Mouse (Mus musculus) layer of hippocampus, adult 9-11 months (tissue): ENCODE data around the gene C1ql4.

Experiments used
- DNase-seq: peaks from one replicate; pipeline ENCODE4 v3.0.0; 2022

C1ql4 gene

GRCm38 (mm10) chr15:99087253-99088075 lies at the start of gene C1ql4:
Gene C1ql4 (minus strand): TSS chr15:99087817.
- DNase-seq = no peak

- no peak for DNase-seq
Observed at GRCm38 (mm10) chr15:99129956-99130910, 42.6 kb upstream of the C1ql4 start.

DNA sequence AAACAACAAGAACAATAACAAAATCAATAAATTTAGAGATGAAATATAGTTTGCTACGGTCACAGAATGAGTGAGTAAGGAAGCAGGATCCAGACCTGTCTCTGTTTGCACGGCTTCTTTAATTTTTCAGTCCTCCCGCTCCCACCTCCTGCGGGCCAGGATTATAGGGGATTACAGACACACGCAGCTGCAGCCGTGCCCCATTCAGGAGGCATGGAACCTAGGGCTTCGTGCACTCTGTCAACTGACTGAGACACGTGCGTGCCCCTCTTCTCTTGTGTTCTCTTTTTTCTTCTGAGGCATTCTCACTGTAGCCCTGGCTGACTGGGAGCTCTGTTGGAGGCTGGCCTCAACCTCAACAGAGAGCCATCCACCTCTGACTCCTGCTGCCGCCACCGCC lies 41.8 kb upstream of the C1ql4 start:
- no peak for DNase-seq

- no peak for DNase-seq
Observed at GRCm38 (mm10) chr15:99127851-99128522, 40.4 kb upstream of the C1ql4 start.

GRCm38 (mm10) chr15:99126816-99127365 lies 39.3 kb upstream of the C1ql4 start:
- no peak for DNase-seq

- peak; percentile 68 for DNase-seq
Observed at GRCm38 (mm10) chr15:99126081-99126815, 38.6 kb upstream of the C1ql4 start.

DNA sequence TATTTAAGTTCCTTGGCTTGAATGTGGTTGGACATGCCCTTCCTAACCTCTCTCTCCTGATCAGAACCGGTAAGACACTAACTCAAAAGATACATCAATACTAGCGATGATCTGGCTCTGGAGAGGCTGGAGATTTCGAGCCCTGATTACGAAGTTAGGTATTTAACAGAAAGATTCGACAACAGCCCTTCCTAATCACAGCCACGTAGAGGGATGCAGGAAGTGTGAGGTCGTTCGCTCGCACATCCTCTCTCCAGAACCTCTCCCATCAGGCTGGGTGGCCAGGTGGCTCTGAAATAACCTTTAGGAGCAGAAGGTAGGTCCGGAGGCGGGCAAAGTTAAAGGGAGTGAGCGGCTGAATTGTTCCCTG lies 38.1 kb upstream of the C1ql4 start, which contains the start of gene Spats2:
Gene Spats2 (plus strand): TSS at position 206 of the 370 bp plus-strand sequence.
- no peak for DNase-seq

GRCm38 (mm10) chr15:99122642-99123041 lies 35.0 kb upstream of the C1ql4 start:
- no peak for DNase-seq

GRCm38 (mm10) chr15:99120814-99121213 lies 33.2 kb upstream of the C1ql4 start:
- DNase-seq = no peak

DNA sequence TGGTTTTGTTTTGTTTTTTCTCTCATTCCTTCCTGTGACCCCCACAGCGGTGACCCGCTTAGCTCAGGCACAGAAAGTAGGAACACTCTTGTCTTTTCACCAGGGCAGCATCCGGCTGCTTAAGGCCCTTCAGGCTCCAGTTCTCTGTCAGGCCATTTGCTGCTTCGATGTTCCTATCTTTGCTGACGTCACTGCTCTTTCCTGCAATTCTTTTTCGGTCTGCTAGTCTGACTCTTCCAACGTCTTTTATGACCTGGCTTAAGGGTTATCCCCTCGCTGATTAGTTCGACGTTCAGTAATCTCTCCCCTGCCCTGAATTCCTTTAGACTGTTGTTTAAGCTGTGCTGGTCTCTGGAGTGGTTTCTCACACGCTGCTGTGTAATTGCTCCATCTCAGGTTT lies 28.9 kb upstream of the C1ql4 start:
- DNase-seq = no peak

- DNase-seq = no peak
Observed at GRCm38 (mm10) chr15:99115065-99115423, 27.4 kb upstream of the C1ql4 start.

- no peak for DNase-seq
Observed at GRCm38 (mm10) chr15:99114312-99115064, 26.9 kb upstream of the C1ql4 start.

GRCm38 (mm10) chr15:99113396-99113975 lies 25.9 kb upstream of the C1ql4 start:
- no peak for DNase-seq

GRCm38 (mm10) chr15:99112843-99113395 lies 25.3 kb upstream of the C1ql4 start:
- DNase-seq = no peak

GRCm38 (mm10) chr15:99111809-99112208 lies 24.2 kb upstream of the C1ql4 start:
- no peak for DNase-seq

GRCm38 (mm10) chr15:99111139-99111538 lies 23.5 kb upstream of the C1ql4 start:
- DNase-seq = no peak

DNA sequence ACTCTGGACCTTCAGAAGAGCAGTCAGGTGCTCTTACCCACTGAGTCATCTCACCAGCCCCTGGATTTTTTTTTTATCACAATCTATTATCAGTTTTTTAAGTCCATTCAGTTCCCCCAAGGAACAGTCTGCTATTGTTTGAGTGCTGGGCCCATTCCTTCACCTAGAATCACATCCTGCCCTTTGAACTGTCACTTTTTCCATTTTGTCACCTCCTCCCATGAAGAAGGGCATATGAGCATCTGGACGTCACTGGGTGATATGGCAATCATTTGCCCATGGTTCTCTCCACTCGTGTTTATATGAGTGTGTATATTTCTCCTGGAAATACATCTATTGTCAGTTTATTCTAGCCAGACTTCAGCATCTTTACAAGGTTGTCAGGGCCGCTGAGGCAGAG lies 20.2 kb upstream of the C1ql4 start:
- no peak for DNase-seq

DNA sequence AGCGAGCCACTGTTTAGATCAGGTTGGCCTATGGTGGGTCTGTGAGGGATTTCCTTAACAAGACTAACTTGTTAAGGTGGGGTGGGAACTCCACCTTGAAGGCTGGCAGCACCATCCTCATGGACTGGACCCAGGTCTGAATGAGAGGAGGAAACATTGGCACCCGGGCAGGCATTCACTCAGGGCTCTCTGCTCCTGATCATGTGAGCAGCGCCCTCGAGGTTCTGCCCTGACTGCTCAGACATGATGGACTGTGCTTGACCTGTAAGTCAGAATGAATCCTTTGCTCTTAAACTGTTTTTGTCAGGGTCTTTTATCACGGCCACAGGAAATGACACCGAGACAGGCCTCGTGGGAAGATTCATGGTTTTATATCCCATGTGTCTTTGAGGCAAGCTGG lies 17.6 kb upstream of the C1ql4 start:
- DNase-seq = no peak

GRCm38 (mm10) chr15:99099984-99100383 lies 12.4 kb upstream of the C1ql4 start:
- DNase-seq = no peak

- no peak for DNase-seq
Observed at GRCm38 (mm10) chr15:99099139-99099556, 11.5 kb upstream of the C1ql4 start.

DNA sequence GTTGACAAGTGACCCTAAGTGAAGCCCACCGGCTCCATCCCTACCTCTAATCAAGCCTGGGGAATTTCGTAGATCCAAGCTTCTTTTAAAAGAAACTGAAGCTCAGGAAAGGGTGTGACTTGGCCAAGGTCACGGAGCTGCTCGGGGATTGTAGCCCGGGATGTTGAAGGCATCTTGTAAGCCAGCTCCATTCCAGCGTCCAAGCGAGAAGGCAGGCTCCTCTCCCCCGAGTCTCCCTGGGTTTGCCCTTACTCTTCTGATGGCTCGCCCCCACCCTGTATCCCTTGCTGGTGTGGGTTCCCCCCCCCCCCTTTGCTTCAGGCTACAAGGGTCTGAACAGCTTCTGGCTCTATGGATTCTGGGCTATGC lies 10.9 kb upstream of the C1ql4 start:
- DNase-seq = no peak
